Mouse (Mus musculus) thymus, postnatal 14 days (tissue): ENCODE results near the gene Ceacam10.
"Not testable (repeated sequence)": the region's sequence is repeated elsewhere in the genome, so short reads cannot be mapped to it uniquely, and the experiment has no call there.

Experiments
- DNase-seq: peaks from one replicate; pipeline ENCODE4 v3.0.0; 2021

Gene Ceacam10

GRCm38 (mm10) chr7:24776918-24777317 is at the start of gene Ceacam10:
Gene Ceacam10, plus strand, starts transcription at chr7:24777206.
- not testable (repeated sequence) for DNase-seq

DNA sequence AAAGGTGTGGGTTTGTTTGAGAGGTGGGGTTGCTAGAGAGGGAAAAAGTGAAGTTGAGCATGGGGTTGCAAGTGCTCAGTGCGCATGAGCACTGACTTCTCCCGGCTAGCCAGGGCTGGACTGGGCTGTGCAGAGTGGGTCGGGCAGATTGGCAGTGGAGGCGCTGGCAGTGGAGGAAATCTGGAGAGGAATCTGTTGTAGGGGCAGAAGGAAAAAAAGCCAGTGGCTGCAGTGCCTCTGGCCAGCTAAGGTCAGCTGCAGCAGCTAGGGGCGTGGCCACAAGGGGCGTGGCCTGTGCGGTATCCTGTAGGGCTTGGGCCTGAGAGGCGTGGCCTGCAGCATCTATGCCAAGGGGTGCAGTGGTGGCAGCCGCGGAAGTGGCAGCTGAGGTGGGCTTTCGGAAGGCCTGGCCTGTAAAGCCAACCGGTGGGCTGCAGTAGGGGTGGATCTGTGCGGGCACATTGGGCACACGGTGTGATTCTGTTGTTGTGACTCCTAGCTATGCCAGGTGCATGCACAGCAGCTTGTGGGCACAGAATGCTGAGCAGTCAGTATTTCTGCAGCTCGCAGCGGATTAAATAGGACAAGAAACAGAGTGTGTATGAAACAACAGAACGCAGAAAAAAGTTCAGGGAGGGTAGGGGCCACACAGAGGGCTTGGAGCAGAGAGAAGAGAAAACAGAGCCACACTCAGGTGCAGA is 40.9 kb upstream of the Ceacam10 start:
- peak; percentile 6 for DNase-seq

DNA sequence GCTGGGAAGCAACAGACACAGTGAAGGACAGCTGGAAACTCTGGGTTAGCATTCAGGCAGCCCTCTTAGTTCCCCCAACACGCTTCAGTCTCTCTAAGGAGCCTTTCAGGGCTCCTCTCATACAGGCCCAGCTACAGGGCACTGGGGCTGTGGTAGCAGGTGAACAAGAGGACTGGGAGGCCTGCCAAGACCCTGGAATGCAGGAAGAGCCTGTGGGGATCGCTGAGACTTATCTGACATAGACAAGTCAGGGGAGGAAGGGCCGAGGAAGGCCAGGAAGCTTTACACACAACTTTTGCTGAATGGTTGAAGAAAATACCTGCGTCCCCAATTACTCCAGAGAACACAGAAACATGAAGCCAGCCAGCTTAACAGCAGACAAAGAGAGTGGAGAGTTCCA is 26.3 kb upstream of the Ceacam10 start:
- no peak for DNase-seq

- no peak for DNase-seq
Measured at GRCm38 (mm10) chr7:24751610-24752009, 25.4 kb upstream of the Ceacam10 start.

- no peak for DNase-seq
Measured at GRCm38 (mm10) chr7:24753476-24753875, 23.5 kb upstream of the Ceacam10 start.

- no peak for DNase-seq
Measured at GRCm38 (mm10) chr7:24758520-24758919, 18.5 kb upstream of the Ceacam10 start.

DNA sequence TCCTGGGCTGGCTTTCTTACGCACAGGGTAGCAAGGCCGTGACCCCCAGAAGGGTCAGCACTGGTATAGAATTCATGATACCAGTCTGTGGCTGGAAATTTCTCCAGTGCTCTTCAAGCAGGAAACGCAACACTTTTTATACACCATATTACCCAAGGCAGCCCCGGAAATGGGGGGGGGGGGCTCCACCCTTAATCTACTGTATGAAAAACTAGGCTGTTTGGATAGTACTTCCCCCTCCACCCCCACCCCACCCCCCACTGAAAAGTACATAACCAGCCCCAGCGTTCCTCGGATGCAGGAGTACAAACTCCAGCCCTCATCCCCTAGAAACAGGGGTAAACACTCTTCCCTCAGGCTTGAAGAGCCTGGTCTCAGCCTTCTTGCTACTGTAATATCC is 16.8 kb upstream of the Ceacam10 start, which contains the start of gene Cd177:
TSS of gene Cd177 (minus strand) at position 101 of the 400 bp plus-strand sequence.
- no peak for DNase-seq

GRCm38 (mm10) chr7:24761161-24761560 is 15.8 kb upstream of the Ceacam10 start:
- DNase-seq = no peak

- no peak for DNase-seq
Measured at GRCm38 (mm10) chr7:24762574-24762973, 14.4 kb upstream of the Ceacam10 start.

DNA sequence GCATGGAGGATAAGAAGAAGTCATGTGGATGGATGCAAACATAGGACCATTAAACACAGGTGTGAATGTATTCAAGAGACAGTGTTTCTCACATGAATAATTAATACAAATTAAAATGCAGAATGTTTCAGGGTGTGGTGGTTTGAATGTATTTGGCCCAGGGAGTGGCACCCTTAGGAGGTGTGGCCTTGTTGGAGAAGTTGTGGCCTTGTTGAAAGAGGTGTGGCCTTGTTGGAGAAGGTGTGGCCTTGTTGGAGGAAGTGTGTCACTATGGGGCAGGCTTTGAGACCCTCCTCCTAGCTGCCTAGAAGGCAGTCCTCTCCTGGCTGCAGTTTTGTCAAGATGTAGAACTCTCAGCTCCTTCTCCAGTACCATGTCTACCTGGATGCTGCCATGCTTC is 5.6 kb upstream of the Ceacam10 start:
- DNase-seq = no peak

- no peak for DNase-seq
Measured at GRCm38 (mm10) chr7:24773942-24774535, 3.0 kb upstream of the Ceacam10 start.

- no peak for DNase-seq
Measured at GRCm38 (mm10) chr7:24776145-24776544, 861 bp upstream of the Ceacam10 start.

- DNase-seq = no peak
Measured at GRCm38 (mm10) chr7:24797918-24798317, 20.9 kb downstream of the Ceacam10 start.

DNA sequence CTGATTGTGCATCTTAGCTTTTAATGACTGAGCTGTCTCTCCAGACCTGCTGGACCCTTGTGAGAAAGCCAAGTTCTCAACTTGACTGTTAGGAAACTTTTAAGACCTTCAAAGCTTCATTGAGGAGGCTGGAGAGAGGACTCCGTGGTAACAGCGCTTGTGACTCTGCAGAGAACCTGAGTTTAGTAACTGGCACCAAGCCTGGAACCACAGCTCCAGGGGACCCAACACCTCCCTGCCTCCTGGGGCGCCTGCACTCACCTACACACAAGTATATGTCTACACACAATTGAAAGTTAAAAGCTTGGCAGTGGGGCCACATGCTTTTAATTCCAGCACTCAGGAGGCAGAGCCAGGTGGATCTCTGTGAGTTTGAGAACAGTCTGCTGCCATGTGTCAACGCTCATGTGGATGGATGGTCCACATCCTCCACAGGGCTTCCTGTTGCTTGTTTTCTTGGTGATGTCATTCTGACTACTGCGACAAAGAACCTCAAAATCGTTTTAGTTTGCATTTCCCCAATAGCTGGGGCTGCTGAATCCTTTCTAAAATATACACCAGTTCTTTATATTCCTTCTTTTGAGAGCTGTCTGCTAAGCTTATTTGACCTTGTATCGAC is 25.3 kb downstream of the Ceacam10 start:
- DNase-seq = no peak

DNA sequence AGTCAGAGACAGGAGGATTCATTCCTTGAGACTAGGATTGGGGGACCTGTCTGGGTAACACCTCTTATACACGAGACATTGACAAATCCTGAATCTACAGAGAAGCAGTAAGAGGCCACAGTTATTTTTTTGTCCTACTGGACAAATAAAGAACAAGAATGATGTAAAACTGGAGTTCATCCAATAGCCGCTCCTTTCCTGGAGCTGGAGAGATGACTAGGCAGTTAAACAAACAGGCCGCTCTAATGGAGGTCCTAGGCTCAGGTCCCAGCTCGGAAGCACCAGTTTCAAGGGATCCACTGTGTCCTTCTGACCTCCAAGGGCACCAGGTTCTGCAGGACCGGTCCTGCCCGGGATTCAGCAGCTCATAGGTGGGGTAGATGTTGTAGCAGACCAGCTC is 27.8 kb downstream of the Ceacam10 start:
- DNase-seq = no peak

GRCm38 (mm10) chr7:24809041-24809440 is 32.0 kb downstream of the Ceacam10 start:
- no peak for DNase-seq

GRCm38 (mm10) chr7:24817502-24817901 is 40.5 kb downstream of the Ceacam10 start:
- peak; percentile 80 for DNase-seq

DNA sequence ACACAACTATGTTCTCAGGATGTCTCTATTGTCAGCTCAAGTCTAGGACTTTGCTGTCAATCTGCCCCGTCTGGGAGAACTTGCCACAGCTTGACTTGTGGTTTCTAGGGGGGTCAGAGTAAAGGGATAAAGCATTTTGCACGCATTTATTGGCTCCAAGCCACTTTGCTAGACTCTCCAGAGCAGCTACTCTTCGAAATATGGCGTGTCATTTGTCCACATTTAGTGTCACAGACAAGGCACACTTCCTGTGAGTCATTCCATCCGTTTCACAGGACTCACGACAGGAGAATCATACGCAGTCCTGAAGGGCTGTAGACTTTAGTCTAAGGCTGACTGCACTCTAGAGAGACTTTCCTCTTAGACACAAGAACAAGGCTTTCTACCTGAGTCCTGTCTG is 47.4 kb downstream of the Ceacam10 start:
- DNase-seq = no peak

DNA sequence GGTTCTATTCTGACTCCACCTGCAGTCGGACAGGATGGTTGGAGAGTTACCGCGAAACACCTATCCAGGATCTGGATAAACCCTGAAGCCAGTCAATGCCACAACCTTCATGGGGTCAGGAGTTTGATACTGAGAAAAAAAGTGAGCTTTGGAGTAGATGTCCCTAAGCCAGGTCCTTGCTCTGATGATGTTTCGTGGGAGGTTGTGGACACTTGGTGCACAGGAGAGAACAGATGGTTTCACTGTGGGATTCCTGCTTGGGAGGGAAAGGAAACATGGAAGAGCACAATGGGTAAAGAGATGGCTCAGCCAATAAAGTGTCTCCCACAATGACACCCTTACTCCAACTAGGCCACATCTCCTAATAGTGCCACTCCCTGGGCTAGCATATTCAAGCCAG is 50.2 kb downstream of the Ceacam10 start:
- no peak for DNase-seq
